10 mouse cellular contexts compared by ENCODE assay signal in genomic region chr16:89944050-89944449, GRCm38 (mm10).
DNase-seq lines count a peak whose midpoint lies in the region; ATAC-seq lines count a peak whose summit lies in the region.
"Had no signal": no experiment of that assay in that cellular context is flagged by ENCODE, and none has a peak within 500 bp of the region (broad histone marks: within the 10 kb centered on the region; RNA-seq: fewer than 3 reads in every experiment).

No protein-coding gene starts in this region.

- no peaks in the 10 kb centered on the region for H3K36me3 ChIP-seq in embryonic facial prominence, embryonic 15.5 days
- H3K36me3 ChIP-seq in limb, embryonic 10.5 days, result 0 out of 2 replicates have a peak, but pooled peaks cover 3% of the 10 kb centered on the region
- no peaks in the 10 kb centered on the region for H3K36me3 ChIP-seq in neural tube, embryonic 13.5 days
- H3K36me3 ChIP-seq in liver, embryonic 12.5 days, result no peaks in the 10 kb centered on the region

- H3K9me3 ChIP-seq in embryonic facial prominence, embryonic 15.5 days (replicated peaks), result no peaks in the 10 kb centered on the region
- H3K9me3 ChIP-seq in limb, embryonic 10.5 days (replicated peaks), result no peaks in the 10 kb centered on the region
- H3K9me3 ChIP-seq in neural tube, embryonic 13.5 days, result no peaks in the 10 kb centered on the region; the same call in 1 of the 2 replicates
- 0 out of 2 replicates have a peak, but pooled peaks cover 5% of the 10 kb centered on the region for H3K9me3 ChIP-seq in liver, embryonic 12.5 days (replicated peaks)

- peaks cover 27% of the 10 kb centered on the region for H3K4me1 ChIP-seq in embryonic facial prominence, embryonic 15.5 days
- peaks cover 47% of the 10 kb centered on the region for H3K4me1 ChIP-seq in limb, embryonic 10.5 days
- H3K4me1 ChIP-seq in neural tube, embryonic 13.5 days (replicated peaks), result peaks cover 30% of the 10 kb centered on the region
- peaks cover 3% of the 10 kb centered on the region for H3K4me1 ChIP-seq in liver, embryonic 12.5 days

- H3K4me3 ChIP-seq in embryonic facial prominence, embryonic 15.5 days (replicated peaks), result no peak overlapping the region
- H3K4me3 ChIP-seq in limb, embryonic 10.5 days, result no peak overlapping the region
- H3K4me3 ChIP-seq in neural tube, embryonic 13.5 days, result no peak overlapping the region
- H3K4me3 ChIP-seq in liver, embryonic 12.5 days, result no peak overlapping the region

- H3K27me3 ChIP-seq in embryonic facial prominence, embryonic 15.5 days, result no peaks in the 10 kb centered on the region
- no peaks in the 10 kb centered on the region for H3K27me3 ChIP-seq in limb, embryonic 10.5 days (ENCODE audit: low read depth, poor library complexity, severe bottlenecking)
- H3K27me3 ChIP-seq in neural tube, embryonic 13.5 days, result no peaks in the 10 kb centered on the region
- H3K27me3 ChIP-seq in liver, embryonic 12.5 days (replicated peaks), result no peaks in the 10 kb centered on the region
- H3K27me3 ChIP-seq: CH12.LX had no signal

- 0 out of 2 replicates have a peak, but pooled peaks have one; percentile 12 for ATAC-seq in embryonic facial prominence, embryonic 15.5 days (ENCODE audit: insufficient number of reproducible peaks, low FRiP score, low TSS enrichment, low read depth)
- ATAC-seq in neural tube, embryonic 13.5 days (ENCODE audit: low read depth), result peak; percentile 60; the same call in 1 of the 2 replicates
- no peak for ATAC-seq in liver, embryonic 12.5 days

- 35% methylated on average over 6 of the region's 6 CpGs for WGBS in embryonic facial prominence, embryonic 15.5 days
- WGBS in limb, embryonic 10.5 days, result 24% methylated on average over 6 of the region's 6 CpGs
- 3% methylated on average over 6 of the region's 6 CpGs for WGBS in neural tube, embryonic 13.5 days
- 60% methylated on average over 6 of the region's 6 CpGs for WGBS in liver, embryonic 12.5 days (ENCODE audit: insufficient replicate concordance)

- peak; percentile 16 to 43 for DNase-seq in kidney, postnatal 4 days
- DNase-seq in kidney, postnatal 25 days, result no peak
- peak; percentile 46 for DNase-seq in limb, embryonic 10.5 days (ENCODE audit: low spot score)
- DNase-seq in urinary bladder, postnatal 36 days (ENCODE audit: low spot score in 2 of 2), result no peak
- DNase-seq in gastrocnemius, adult 18-20 months (ENCODE audit: low spot score), result no peak
- DNase-seq: layer of hippocampus, postnatal 36 days had no signal

- no peak overlapping the region for H3K4me2 ChIP-seq in embryonic facial prominence, embryonic 15.5 days (replicated peaks)
- peak overlapping the region; percentile 24 for H3K4me2 ChIP-seq in neural tube, embryonic 13.5 days
- no peak overlapping the region for H3K4me2 ChIP-seq in liver, embryonic 12.5 days

- H3K9ac ChIP-seq in embryonic facial prominence, embryonic 15.5 days, result no peak overlapping the region
- H3K9ac ChIP-seq in neural tube, embryonic 13.5 days, result peak overlapping the region; percentile 45
- no peak overlapping the region for H3K9ac ChIP-seq in liver, embryonic 12.5 days

- H3K27ac ChIP-seq in embryonic facial prominence, embryonic 15.5 days (replicated peaks), result no peak overlapping the region
- H3K27ac ChIP-seq in limb, embryonic 10.5 days, result peak overlapping the region; percentile 68
- H3K27ac ChIP-seq in neural tube, embryonic 13.5 days (replicated peaks), result no peak overlapping the region
- no peak overlapping the region for H3K27ac ChIP-seq in liver, embryonic 12.5 days

Comparison
In these comparisons a context has a peak if more than half of its experiments do, and no peak if none do; other contexts are left out.
1. DNase-seq: peak in kidney, postnatal 4 days (2 of 2) and limb, embryonic 10.5 days (single experiment); none in kidney, postnatal 25 days (0 of 2), urinary bladder, postnatal 36 days (0 of 2) and gastrocnemius, adult 18-20 months (single experiment).